Mouse (Mus musculus) frontal cortex, postnatal 10 days (tissue): ENCODE data around the gene Rhpn2.
A peak's percentile ranks its signal among the peaks of the same experiment; 100 is the strongest.
"Not testable (repeated sequence)": the region's sequence is repeated elsewhere in the genome, so short reads cannot be mapped to it uniquely, and the experiment has no call there.

Source experiments
- DNase-seq, 2 experiments: peaks; one replicate each; pipeline ENCODE4 v3.0.0; 2022; ENCODE audit warnings: low spot score in 2 of 2, mixed read lengths in 1 of 2

The Rhpn2 gene

DNA sequence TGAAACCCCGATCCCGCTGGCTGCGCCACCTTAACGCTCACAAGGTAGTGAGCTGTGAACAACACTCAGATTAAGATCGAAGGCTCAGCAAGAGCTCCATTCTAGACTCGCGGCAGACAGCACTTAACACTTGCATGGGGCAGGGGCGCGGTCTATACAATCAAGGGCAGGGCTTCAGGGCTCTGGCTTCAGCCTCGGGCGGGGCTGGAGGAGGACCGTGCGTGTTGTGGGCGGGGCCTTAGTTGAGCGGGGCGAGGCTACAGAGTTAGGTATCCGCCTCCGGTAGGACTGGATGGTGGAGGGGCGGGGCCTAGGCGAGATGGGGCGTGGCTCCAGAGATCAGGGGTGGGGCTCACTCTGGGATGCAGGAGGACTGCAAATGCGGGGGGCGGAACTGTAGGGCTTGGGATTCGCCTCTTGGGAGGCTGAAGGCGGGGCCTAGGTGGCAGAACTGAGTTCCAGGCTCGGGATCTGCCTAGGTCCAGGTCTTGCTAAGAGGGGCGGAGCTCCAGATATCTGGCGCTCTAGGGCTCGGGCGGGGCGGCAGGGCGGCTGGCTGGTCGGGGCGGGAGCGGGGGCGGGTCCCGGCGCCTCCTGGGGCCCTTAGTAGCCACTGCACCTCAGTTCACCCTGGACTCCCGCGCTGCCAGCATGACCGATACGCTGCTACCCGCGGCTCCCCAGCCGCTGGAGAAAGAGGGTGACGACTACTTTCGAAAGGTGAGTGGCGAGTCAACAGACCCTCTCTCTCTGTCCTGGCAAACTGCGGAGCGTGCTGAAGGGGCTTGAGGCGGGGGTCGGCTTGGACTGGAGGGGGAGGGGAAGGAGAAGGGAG is at the start of gene Rhpn2:
TSS of gene Rhpn2 (plus strand) at position 479 of the 835 bp plus-strand sequence.
- DNase-seq = peak; percentile 97 to 99

DNA sequence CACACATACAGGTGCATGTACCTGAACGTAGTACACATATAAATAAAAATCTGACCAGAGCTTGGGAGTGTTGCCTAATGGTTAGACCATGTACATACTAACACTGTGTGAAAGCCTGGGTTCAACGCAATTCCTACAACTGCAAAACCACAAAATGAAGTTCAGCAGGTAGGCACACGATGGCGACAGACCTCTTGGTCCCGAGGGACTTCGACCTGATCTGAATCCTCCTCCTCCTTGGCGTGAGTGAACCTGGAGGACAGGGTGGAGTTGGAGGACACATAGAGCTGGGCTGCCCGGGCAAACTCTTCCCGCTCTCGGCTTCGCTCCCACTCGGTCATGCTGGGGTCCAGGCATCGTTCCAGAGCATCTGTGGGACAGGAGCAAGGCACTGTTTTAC is 40.5 kb upstream of the Rhpn2 start:
- DNase-seq = no peak

DNA sequence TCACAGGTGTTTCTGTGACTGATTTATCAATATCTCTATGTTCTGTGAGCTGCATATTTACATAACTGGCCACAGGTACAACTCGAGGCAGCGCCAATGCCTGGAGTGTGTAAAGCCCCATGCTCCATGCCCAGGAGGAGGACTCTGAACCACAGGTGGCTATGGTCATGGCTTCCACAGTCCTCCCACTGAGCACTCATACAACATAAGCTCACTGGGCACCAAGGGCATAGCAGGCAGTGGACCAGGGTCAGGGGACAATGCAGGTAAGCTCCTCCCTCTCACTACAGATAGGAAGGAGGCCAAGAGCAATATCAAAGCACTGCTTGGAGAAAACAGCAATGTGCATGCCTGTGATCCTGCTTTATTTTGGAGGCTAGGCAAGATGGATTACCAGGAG is 38.3 kb upstream of the Rhpn2 start:
- no peak for DNase-seq

DNA sequence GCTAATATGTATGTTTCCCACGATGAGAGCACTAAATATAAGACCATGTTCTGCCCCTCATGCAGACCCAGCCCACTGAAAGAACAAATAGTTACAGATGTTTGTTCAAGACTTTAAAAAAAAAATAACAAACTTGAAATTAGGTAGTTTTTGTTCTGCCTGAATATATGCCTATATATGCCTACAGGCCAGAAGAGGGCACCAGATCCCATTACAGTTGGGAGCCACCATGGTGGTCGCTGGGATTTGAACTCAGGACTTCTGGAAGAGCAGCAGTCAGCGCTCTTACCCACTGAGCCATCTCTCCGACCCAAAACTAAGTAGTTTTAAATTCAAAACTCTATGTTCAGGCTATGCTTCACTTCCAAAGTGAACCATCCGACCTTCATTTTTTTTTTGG is 36.1 kb upstream of the Rhpn2 start:
- DNase-seq = no peak

DNA sequence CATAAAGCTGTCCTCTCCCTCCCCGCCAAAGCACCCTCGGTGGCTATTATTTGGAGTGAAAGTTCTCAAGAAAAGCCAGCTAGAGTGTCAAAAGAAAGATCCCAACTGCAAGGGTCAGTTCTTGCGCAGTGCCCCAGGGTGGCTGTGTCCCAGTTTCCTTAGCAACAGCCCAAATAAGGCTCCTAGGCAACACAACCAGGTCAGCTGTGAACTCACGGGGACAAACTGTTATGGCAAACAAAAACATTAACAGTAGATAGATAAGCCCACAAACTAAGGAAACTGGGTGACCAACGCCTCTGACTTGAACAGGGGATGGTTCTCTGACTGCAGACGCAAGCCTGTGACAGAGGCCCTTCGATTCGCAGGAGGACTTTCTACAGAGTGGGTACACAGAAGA is 34.3 kb upstream of the Rhpn2 start:
- DNase-seq = no peak

DNA sequence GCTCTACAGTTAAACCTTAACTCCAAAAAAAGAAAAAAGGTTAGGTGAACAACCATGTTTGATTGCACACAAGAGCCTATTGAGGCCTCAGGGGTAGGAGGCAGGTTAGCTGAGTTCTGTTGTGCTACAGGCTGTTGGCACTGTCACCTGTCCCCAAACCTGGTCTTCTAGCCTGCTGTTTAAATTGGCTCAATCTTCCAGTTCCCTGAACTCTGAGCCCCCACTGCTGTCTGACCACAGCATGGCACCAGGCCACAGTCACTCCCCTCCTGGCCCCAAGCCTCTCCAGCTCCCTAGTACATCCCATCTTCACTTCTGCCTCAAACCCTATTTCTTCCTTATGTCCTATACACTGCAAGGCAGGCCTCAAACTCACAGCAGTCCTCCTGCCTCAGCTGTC is 33.2 kb upstream of the Rhpn2 start:
- no peak for DNase-seq

DNA sequence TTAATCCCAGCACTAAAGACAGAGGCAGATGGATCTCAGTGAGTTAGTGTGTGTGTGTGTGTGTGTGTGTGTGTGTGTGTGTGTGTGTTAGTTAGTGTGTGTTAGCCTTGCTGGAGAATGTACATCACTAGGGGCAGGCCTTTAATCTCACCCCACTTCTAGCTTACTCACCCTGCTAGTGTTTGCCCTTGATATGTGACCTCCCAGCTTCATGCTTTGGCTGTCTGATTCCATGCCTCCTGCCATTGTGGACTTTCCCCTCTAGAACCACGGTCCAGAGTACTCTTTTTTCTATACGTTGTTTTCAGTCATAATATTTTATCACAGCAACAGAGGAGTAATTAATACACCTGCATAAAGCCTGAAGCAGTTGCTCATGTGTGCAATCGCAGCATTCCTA is 22.8 kb upstream of the Rhpn2 start:
- DNase-seq = no peak

DNA sequence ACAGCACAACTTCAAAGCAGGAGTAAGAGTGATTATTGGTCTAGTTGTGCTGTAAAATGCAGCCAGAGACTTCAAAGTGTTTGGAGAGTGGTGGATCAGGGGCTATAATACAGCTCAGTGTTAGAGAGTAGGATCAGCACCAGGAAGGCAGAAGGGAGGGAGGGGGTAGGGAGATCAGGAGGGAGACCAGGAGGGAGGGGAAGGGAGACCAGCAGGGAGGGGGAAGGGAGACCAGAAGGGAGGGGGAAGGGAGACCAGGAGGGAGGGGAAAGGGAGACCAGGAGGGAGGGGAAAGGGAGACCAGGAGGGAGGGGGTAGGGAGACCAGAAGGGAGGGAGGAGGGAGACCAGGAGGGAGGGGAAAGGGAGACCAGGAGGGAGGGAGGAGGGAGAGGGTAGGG is 19.8 kb upstream of the Rhpn2 start:
- no peak for DNase-seq

DNA sequence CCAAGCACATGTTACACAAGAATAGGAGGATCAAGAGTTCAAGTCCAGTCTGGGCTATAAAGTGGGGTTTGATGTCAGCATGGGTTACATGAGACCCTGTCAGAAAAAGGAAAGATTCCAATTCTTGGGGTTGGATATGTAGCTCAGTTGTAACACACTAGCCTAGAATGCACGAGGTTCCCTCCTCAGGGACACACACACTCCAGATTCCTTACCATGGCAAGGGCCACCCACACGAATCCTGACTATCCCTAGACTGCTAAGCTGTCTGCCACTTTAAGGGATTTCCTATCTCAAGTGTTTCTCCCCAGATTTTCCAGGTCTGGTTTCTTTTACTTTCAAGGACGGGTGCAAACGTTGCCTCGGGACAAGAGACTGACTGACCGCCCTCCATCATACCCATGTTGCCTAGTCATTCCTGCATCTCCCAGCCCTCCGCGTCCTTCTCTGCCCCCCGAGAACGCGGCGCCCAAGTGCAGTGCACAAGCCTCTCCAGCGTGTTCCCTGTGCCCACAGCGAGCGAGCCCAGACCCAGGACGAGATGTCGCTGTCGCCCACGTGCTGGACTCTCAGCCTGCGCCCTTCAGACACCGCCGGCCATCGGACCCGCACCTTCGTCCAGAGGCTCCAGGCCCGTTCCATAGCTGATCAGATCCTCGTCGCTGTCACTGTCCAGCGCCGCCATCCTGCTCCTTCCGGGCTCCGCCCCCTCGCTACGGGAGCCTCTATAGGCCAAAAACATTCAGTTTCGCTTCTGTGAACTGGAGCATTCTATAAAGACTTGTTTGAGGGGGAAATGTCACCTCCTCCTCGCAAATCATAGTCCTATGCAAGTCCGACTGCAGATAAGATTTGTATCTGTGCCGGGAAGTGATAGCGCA is 16.0 kb upstream of the Rhpn2 start, which contains the start of gene Gpatch1:
TSS of gene Gpatch1 (minus strand) at position 712 of the 881 bp plus-strand sequence.
- DNase-seq = peak; percentile 88 to 93

DNA sequence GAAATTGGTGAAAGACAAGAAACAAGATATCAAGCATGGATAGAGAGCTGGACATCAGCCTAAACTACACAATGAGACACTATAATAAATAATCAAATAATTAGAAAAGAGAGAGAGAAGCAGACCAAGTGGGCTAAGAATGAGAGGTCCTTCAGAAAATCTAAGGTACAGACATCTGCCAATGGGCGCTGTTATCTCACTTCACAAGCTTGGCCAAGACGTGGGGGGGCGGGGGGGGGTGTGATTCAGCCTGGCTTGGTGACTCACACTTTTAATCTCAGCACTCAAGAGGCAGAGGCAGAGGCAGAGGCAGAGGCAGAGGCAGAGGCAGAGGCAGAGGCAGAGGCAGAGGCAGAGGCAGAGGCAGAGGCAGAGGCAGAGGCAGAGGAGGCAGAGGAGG is 14.7 kb upstream of the Rhpn2 start:
- DNase-seq = not testable (repeated sequence)

DNA sequence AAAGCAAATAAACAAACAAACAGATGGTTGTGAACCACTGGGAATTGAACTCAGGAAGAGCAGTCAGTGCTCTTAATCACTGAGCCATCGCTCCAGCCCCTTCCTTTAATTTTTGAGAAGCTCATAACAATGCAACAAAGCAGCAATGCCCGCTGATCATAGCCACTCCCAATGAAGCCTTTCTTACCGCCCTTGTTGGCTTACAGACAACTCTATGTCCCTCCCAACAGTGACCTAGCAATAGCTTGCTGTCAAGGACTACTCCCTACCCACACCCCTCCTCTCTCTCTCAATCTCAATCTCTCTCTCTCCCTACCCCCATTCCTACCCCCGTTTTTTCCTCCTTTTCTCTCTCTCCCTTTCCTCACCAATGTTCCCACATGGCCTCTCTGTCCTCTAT is 14.2 kb upstream of the Rhpn2 start:
- DNase-seq = no peak

DNA sequence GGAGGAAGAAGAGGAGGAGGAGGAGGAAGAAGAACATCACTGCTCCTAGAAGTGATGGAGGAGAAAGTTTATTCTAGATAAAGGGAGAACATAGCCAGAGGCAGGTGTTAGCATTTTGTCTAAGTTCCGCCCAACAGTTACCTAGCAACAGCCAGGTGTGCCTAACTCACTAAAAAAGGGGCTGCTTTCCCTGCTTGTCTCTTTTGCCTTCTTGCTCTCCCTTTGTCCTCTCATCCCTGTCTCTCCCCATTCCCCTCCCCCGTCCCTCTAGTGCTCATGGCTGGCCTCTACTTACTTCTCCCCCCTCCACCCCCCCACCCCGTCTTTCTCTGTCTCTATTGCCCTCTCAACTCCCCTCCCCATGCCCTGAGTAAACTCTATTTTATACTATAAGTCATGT is 11.8 kb upstream of the Rhpn2 start:
- no peak for DNase-seq

DNA sequence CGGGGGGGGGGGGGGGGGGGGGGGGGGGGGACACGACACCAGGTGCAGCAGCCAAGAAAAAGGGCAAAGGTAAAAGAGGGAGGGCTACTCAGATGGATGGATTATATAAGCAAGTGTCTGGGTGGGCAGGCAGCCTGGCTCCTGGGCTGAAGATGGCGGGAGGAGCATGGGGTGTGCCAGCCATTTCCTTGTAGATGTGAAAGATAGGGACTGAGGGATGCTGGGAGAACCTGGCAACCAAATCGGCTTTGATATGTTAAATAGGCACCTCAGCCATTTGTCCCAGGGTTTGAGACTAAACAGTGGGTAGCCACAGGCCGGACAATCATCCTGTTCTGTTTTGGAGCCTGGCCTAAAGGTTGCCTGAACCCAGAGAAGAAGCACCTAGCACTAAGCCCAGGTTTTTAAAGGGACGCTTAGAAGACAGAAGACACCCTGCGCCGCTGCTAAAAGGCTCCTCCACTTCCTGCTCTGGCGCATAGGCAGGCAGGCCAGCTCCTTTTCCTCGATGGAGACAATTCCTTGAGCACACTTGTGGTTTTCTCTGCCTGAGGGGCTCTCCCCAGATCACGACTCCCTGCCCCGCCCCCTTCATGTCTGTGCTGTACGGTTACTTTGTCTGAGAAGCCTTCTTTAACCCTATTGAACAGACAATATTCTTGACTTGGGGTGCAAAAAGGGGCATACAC is 11.1 kb upstream of the Rhpn2 start:
- no peak for DNase-seq

DNA sequence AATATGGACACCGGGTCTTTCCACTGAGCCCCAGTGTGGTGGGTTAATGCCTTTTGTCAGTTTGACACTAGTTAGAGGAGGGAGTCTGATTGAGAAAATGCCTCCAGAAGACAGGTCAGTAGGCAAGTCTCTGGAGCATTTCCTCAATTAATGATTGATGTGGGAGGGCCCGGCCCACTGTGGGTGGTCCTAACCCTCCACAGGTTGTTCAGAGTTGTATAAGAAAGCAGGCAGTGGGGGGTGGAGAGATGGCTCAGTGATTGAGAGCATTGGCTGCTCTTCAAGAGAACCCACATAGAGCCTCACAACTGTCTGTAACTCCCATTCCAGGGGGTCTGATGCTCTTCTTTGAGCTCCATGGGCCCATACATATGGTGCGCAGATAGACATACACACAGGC is 2.4 kb upstream of the Rhpn2 start:
- DNase-seq = no peak

DNA sequence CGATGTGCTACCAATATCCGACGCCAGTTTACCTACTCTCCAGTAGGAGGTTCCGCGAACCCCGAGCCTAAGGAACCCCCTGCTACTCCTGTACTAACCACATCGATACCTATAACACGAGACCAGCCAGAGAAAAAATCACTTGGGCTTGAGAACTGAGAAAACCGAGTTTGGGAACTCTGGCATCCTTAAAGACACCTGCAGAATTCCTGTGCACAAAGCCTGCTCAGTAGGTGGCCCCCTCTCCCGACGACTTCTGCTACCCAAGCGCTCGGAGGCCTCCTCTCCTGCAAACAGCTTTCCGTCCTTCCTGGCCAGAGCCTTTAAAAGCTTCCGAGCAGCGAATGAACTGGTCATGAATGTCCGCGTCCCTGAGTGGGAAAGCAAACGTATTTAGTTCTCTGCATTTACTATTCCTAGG is 729 bp upstream of the Rhpn2 start:
- DNase-seq = peak in 1 of 2 experiments; percentile 8

DNA sequence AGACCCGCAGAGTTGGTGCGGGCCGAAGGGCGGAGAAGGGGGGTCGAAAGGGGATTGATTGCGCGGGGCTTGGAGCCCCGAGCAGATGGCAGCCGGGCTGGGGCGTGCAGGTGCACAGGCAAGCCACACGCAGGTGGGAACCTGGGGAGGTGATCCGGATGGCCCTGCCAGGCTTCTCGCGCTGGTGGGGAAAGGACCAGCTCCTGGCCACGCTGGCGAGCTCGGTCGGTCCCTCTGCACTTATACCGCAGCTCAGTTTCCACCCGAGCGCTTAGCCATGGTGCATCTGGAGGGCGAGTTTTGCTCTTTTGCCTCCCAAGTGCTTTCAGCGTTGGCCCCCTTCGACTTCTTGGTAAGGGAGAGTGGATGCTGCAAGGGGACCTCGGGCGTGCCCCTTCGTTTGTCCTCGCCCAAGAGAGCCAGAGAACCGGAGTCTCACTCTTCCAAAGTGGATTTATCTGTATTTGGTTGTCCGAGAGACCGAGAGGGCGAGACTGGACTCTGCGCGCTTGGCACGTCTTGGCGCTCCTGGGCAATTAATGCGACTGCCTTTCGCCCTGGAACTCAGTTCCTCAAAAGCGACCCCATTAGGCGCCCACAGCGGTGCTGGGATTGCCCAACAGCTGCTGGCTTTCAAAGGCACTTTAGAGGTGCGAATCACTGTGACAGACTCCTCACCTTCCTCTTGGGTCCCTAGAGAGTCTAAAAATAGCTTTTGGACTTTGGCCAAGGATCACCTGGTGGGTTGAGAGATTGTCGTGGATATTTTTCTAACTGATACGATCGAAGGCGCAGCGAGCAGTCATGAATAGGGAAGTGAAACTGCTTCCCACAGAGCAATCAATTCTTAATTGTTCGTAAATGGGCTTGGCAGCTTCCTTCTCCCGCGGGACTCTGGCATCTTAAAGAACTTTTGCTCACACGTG is 820 bp downstream of the Rhpn2 start:
- DNase-seq = peak; percentile 11 to 22

DNA sequence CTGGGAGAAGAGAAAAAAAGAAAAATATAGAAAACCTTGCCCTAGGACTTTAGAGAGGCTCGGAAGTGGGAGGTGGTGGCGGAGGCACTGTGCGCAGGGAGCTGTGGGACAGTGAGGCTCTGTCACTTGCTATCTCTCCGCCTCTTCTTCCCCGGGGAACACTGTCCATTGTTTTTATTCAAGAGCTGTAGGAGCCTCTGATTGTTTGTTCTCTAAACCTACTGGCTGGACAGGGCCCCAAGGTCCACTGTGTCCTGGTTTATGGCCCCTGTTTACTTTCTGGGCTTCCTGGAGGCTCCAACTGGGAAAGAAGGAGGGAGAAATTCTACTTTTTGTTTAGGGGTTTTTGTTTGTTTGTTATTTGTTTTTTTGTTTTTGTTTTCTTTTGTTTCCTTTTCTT is 6.2 kb downstream of the Rhpn2 start:
- no peak for DNase-seq

DNA sequence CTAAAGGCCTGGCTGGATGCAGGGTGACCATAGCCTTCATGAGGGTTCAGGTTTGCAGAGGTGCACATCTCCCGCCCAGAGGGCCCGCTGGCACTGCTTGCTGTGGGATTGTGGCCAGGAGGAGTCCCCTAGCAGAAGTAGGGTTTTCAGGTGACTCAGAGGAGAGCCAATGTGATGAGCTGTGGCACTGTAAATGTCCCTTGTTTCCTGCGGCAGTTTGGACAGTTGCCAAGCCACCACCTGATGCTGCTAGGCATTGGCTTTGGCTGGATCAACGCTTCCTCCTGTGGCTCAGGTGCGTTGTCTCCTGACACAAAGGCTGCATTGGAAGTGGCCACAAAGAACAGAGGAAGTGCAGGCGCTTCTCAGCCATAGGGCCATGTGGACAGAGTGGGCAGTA is 7.3 kb downstream of the Rhpn2 start:
- no peak for DNase-seq

DNA sequence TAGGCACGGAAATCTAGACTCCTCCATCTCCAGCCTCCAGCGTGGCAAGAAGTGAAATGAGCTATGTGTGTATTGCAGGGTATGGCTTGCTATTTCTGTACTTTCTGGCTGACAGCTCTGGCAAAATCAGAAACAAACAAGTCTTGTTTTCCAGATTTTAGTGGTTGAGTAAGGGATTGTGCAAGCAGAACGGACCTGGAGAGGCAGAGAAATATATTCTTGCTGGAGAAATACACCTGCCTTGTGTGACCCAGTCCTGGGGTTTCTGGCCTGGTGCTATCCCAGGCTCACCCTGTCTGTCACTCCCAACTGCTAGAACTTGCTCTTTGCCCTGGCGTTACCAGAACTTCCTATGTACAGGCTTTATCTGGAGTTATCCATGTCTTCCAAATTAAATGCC is 8.5 kb downstream of the Rhpn2 start:
- no peak for DNase-seq

DNA sequence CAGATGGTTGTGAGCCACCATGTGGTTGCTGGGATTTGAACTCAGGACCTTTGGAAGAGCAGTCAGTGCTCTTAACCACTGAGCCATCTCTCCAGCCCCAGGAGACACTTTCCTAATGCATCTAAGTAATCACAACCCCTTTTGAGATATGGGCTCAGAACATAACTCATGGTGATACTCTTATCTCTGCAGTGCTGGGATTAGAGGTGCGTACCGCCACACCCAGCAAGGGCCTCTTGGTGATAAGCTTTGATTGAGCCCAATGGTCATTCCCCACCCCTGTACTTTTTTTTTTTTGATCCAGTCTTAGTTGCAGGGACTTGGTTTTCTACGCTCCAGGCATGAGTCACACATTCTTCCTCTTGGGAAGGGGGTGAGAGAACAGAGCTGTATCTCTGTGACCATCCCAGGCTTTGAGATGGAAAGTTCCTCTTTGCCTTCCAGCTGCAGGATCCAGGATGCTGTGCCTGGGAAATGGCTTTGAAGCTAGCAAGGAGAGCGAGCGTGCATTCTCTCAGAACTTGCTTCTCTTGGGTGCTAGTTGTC is 10.9 kb downstream of the Rhpn2 start:
- no peak for DNase-seq
